Mouse (Mus musculus) cerebellum, adult 2 months (tissue): ENCODE results near the gene Invs. TPM values are rescaled to one million over a fixed set of nuclear protein-coding genes. Genes with fewer than 3 reads are reported as not detected.
A peak's percentile ranks its signal among the peaks of the same experiment; 100 is the strongest.

ENCODE experiments used
- DNase-seq, 2 experiments: peaks; one replicate each; pipeline ENCODE4 v3.0.0; 2021
- H3K27ac ChIP-seq: fragments of 200-500 bp; 2 replicates; pipeline ENCODE4 v1.5.1; 2012; ENCODE audit warnings: low read length, control low read depth, inconsistent platforms; ENCODE audit not compliant: insufficient read depth
- H3K27me3 ChIP-seq: fragments of 200-500 bp; 2 replicates; pipeline ENCODE4 v1.6.1; 2012; ENCODE audit warnings: inconsistent platforms, mild to moderate bottlenecking, low read length, moderate library complexity; ENCODE audit not compliant: control insufficient read depth, insufficient read depth
- H3K4me1 ChIP-seq: fragments of 200-500 bp; 2 replicates; pipeline ENCODE4 v1.6.1; 2011; ENCODE audit warnings: low read length; ENCODE audit not compliant: control insufficient read depth, insufficient read depth
- H3K4me3 ChIP-seq: fragments of 200-500 bp; replicated peaks from 2 replicates; pipeline ENCODE3; 2011; ENCODE audit warnings: mild to moderate bottlenecking, low read depth, low read length, control low read depth; ENCODE audit not compliant: insufficient read depth
- CTCF ChIP-seq: fragments of 200-500 bp; IDR thresholded peaks from 2 replicates; pipeline ENCODE4 v1.5.1; 2011; ENCODE audit warnings: low read depth, mild to moderate bottlenecking, control low read depth, low read length, moderate library complexity, borderline replicate concordance; ENCODE audit not compliant: insufficient read depth
- POLR2A ChIP-seq: fragments of 200-500 bp; IDR thresholded peaks from 2 replicates; pipeline ENCODE4 v1.6.1; 2011; ENCODE audit warnings: low read length, control low read depth, borderline replicate concordance; ENCODE audit not compliant: insufficient read depth
- WGBS: fragments of 180-500 bp; shearing (Covaris S2); methylation state at CpG from one replicate; pipeline ENCODE4 v1.1.7; 2018; 5-methylcytosine and 5-hydroxymethylcytosine counted together
- polyA plus RNA-seq: library from polyadenylated mRNA; depleted of rRNA; stranded (reverse); fragments of >200 nt; gene quantifications from 2 replicates; pipeline ENCODE4 v1.2.3, GENCODE M21; 2012; rRNA removed

The Invs gene
- polyA plus RNA-seq: 7.0 and 8.1 TPM in 2 replicates

DNA sequence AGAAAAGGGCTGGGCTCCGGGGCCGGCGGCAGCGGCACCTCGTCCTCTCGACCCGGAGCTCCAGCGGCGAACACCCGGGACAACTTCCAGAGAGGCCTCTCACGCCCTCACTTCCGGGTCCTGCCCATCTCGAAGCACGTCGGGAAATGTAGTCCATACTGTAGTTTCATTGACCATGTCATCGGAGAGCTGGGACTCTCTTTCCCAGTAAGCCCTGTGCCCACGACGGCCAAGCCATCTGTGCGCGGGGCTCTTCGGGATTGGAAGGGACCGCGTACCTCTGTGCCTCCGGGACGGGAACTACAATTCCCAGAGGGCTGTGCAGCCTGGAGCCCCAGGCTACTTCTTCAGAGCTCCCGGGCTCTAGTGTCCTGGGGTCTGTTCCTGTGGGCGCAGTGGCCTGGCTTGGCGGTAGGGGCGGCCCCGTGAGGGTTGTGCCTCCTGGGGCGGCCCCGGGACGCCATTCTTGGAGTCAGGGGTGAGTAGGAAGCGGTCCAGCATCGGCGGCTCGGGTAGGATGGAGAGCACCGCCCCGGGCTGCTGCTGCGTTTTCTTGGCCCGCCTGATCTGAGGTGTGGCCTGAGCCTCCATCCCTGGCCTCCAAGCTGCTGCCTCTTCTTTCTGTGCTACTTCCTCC is at the start of gene Invs, which contains the start of gene Erp44:
Gene Invs (plus strand): TSS at position 263 of the 637 bp plus-strand sequence.
Gene Erp44 (minus strand): TSS at position 61 of the 637 bp plus-strand sequence.
- no peaks in the 10 kb centered on the region for H3K27me3 ChIP-seq
- under 1% methylated on average over 41 of the region's 41 CpGs for WGBS
- peak within 1 kb of the TSS; percentile 85 for H3K27ac ChIP-seq
- peak; percentile 96 to 98 for DNase-seq
- peak within 1 kb of the TSS; percentile 91 for H3K4me3 ChIP-seq
- no peak for TF ChIP-seq CTCF
- TF ChIP-seq POLR2A: 0 out of 2 replicates have a peak, but pooled peaks have one; percentile 39
- peaks cover 4% of the 10 kb centered on the region; the same call in 1 of the 2 replicates for H3K4me1 ChIP-seq

DNA sequence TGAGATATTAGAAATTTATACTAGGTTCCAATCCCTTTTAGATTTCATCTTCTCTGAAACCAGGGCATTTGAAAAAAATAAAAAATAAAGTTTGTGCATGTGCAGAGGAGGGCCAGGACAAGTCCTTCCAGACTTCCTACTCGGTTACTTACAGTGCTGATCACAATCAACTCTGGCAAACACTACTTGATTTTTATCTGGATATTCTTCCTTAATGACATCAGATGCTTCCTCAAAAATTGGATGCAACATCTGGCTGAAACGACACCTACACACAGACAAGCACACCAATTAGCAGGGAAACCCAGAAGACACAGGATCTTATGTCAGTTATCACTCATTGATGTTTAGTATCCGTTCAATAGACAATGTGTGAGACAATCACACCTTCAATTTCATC is 42.8 kb upstream of the Invs start:
- TF ChIP-seq CTCF (no peak), POLR2A (no peak)
- WGBS: 93% methylated on average over 3 of the region's 3 CpGs

DNA sequence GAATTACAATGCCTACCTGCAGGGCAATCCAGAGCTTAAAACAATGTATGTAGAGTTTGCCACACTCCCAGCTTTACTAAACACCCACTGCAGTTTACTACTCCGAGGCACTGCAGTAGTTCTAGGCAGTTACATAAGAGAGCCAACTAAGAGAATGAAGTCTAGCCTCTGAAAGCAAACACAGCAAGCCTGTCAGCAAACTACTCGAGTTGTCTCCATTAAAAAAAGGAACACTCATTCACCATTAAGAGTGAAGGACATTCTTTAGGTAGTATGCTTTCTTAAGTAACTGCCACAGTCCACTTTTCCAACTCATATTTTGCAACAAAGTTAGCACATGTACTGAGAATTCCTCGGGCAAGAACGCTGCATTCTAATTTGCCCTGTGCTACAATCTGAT is 40.5 kb upstream of the Invs start:
- no peak for DNase-seq
- TF ChIP-seq POLR2A (no peak), CTCF (no peak)

More for the DNA sequence above, 42.8 kb upstream of the Invs start:
- Histone ChIP-seq H3K4me1 (no peaks in the 10 kb centered on the region), H3K4me3 (no peak overlapping the region), H3K27ac (no peak overlapping the region), H3K27me3 (no peaks in the 10 kb centered on the region)
- DNase-seq: no peak

DNA sequence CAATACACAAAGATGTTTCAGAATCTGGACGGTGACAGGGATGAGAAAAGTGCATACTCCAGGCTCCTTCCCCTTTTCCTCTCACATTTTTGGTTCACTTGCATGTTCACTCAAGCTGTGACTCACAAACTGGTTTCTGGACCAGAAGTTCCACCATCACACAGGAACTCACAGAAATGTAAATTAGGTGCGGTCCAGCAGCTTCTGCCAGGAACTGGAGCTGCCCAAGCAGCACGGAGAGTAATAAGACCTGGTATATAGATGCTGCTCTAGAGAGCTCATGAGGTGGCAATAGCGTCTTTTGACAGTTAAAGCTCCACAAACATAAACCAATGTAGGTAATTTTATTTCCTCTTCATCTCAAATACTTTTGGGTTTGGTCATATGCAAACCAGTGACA is 37.1 kb upstream of the Invs start:
- no peaks in the 10 kb centered on the region for H3K4me1 ChIP-seq
- WGBS: 80% methylated on average over 4 of the region's 4 CpGs
- H3K27ac ChIP-seq: no peak overlapping the region
- TF ChIP-seq CTCF (no peak), POLR2A (no peak)
- DNase-seq: no peak
- no peaks in the 10 kb centered on the region for H3K27me3 ChIP-seq
- no peak overlapping the region for H3K4me3 ChIP-seq

More for the DNA sequence above, 40.5 kb upstream of the Invs start:
- Histone ChIP-seq H3K4me3 (no peak overlapping the region), H3K27me3 (no peaks in the 10 kb centered on the region), H3K4me1 (no peaks in the 10 kb centered on the region), H3K27ac (no peak overlapping the region)
- 90% methylated on average over 4 of the region's 4 CpGs for WGBS

DNA sequence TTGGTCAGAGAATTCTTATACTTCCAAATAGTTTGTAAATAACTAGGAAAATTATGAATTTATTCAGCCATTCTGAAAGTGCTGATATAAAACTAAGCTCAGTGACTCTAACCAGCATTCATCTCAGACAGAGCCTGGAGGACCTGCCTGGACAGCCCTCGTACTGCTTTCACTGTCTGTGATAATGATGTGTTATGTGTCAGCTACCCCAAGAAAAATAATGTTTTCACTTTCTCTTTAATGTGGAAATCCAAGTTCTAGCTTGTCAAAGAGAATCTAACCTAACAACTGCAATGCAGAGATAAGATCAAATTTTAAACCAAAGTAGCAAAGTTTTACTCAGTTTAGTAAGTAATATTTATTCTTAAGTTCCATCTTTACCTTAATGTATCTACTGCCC is 35.8 kb upstream of the Invs start:
- Histone ChIP-seq H3K4me1 (no peaks in the 10 kb centered on the region), H3K27ac (no peak overlapping the region), H3K4me3 (no peak overlapping the region), H3K27me3 (no peaks in the 10 kb centered on the region)
- 76% methylated on average over 1 of the region's 1 CpGs for WGBS
- no peak for DNase-seq
- TF ChIP-seq POLR2A: no peak
- no peak for TF ChIP-seq CTCF

DNA sequence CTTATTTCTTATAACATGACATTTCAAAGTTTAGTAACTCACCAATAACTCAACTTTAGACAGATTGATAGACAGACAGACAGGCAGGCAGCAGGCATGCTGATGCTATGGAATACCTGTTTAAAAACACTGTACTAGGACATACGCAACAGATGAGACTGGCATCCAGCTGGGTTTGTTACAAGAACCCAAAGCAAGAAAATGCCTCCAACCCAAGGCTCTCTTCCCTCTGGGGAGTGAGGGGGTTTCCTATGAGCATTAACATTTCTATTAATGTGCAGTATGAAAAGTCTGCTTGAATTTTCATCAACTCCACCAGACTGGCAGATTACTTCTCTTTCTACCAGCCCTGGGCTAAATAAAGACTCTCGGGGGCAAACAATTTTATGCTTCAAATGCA is 35.3 kb upstream of the Invs start:
- WGBS: 46% methylated on average over 2 of the region's 2 CpGs
- no peak overlapping the region for H3K4me3 ChIP-seq

DNA sequence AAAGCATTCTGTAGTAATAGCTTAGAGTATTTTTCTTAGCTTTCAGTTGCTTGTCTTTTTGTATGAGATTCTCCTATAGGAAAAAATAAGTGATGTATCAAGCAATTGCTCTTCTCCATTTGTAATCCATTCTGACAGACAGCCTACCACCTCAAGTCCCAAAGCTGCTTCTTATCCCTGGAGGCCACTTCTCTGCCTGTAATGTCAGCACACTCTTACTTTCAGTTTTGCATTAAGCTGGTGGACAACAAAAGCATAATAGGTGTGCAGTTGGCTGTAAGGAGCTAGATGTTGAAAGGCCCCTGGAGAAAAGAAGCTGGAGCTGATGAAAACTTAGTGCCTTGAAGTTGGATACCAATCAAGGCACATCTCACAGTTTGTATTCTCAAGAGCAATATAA is 26.3 kb upstream of the Invs start:
- no peak for DNase-seq
- no peaks in the 10 kb centered on the region for H3K27me3 ChIP-seq
- no peak overlapping the region for H3K4me3 ChIP-seq
- H3K27ac ChIP-seq: no peak overlapping the region
- no peak for TF ChIP-seq POLR2A
- TF ChIP-seq CTCF: no peak
- no peaks in the 10 kb centered on the region for H3K4me1 ChIP-seq

More for the DNA sequence above, 35.3 kb upstream of the Invs start:
- Histone ChIP-seq H3K27me3 (no peaks in the 10 kb centered on the region), H3K27ac (no peak overlapping the region), H3K4me1 (no peaks in the 10 kb centered on the region)
- TF ChIP-seq POLR2A: no peak
- no peak for TF ChIP-seq CTCF
- DNase-seq: no peak

DNA sequence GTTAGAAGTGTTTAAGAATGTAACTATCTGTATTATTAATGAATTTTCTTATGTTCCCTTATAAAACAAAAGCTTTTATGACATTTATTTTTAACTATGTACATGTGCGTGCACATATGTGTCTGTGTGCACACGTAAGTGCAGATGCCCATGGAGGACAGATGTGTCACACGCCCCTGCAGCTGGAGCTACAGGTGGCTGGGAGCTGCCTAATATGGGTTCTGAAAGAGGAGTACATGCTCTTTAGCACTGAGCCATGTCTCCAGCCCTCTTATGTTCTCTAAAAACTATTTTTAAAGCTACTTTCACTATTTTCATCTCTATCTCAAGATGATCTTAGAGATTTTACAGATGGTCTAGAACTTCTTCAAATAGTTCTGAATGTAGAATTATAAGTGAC is 21.5 kb upstream of the Invs start:
- H3K4me1 ChIP-seq: no peaks in the 10 kb centered on the region
- no peaks in the 10 kb centered on the region for H3K27me3 ChIP-seq
- 95% methylated on average over 3 of the region's 3 CpGs for WGBS
- DNase-seq: no peak
- H3K27ac ChIP-seq: no peak overlapping the region
- no peak overlapping the region for H3K4me3 ChIP-seq
- TF ChIP-seq POLR2A (no peak), CTCF (no peak)
